Mouse (Mus musculus): ENCODE data around the gene Slc38a10. TPM values are rescaled to one million over a fixed set of nuclear protein-coding genes. Genes with fewer than 3 reads are reported as not detected.

Slc38a10 gene
- polyA plus RNA-seq, 1 experiment from 2014 or later = 42.3 TPM

- H3K27me3 ChIP-seq (ENCODE audit: control insufficient read depth, insufficient read depth, low read length) = no peaks in the 10 kb centered on the region
- no peaks in the 10 kb centered on the region for H3K9me3 ChIP-seq (ENCODE audit: control insufficient read depth, low read length)
- no peak overlapping the region for H3K27ac ChIP-seq (replicated peaks)
- H3K9ac ChIP-seq (ENCODE audit: low read length) = no peak overlapping the region
- H3K36me3 ChIP-seq (ENCODE audit: control insufficient read depth, insufficient read depth, low read length) = no peaks in the 10 kb centered on the region
- WGBS = 72% methylated on average over 6 of the region's 6 CpGs
- no peak overlapping the region for H3K4me3 ChIP-seq (ENCODE audit: low read depth, low read length)
- H3K4me2 ChIP-seq (replicated peaks; ENCODE audit: low read depth) = no peak overlapping the region
- no peaks in the 10 kb centered on the region for H3K4me1 ChIP-seq (replicated peaks; ENCODE audit: control insufficient read depth, insufficient read depth)
- DNase-seq (ENCODE audit: low spot score) (no peak), ATAC-seq (ENCODE audit: low FRiP score, low TSS enrichment) (no peak)
- TF ChIP-seq EP300 (optimal IDR thresholded peaks at IDR 0.05) (no peak), CTCF (IDR thresholded peaks at IDR 0.05; ENCODE audit: low read depth) (peak; percentile 14; the same call in 1 of the 2 replicates)
Observed at GRCm38 (mm10) chr11:120140255-120140654, 10.9 kb downstream of the Slc38a10 start.

GRCm38 (mm10) chr11:120139309-120139731, 11.8 kb downstream of the Slc38a10 start:
- Histone ChIP-seq H3K27ac (replicated peaks) (no peak overlapping the region), H3K4me1 (replicated peaks; ENCODE audit: control insufficient read depth, insufficient read depth) (no peaks in the 10 kb centered on the region), H3K4me3 (ENCODE audit: low read depth, low read length) (no peak overlapping the region), H3K27me3 (ENCODE audit: control insufficient read depth, insufficient read depth, low read length) (no peaks in the 10 kb centered on the region), H3K9ac (ENCODE audit: low read length) (no peak overlapping the region), H3K9me3 (ENCODE audit: control insufficient read depth, low read length) (no peaks in the 10 kb centered on the region), H3K36me3 (ENCODE audit: control insufficient read depth, insufficient read depth, low read length) (no peaks in the 10 kb centered on the region), H3K4me2 (replicated peaks; ENCODE audit: low read depth) (no peak overlapping the region)
- ATAC-seq (ENCODE audit: low FRiP score, low TSS enrichment) (no peak), DNase-seq (ENCODE audit: low spot score) (no peak)
- no peak for TF ChIP-seq CTCF (IDR thresholded peaks at IDR 0.05; ENCODE audit: low read depth)
- no peak for TF ChIP-seq EP300 (optimal IDR thresholded peaks at IDR 0.05)
- WGBS = 78% methylated on average over 10 of the region's 10 CpGs

GRCm38 (mm10) chr11:120137625-120138004, 13.5 kb downstream of the Slc38a10 start:
- ATAC-seq (ENCODE audit: low FRiP score, low TSS enrichment) (no peak), DNase-seq (ENCODE audit: low spot score) (peak; percentile 63)
- Histone ChIP-seq H3K4me1 (replicated peaks; ENCODE audit: control insufficient read depth, insufficient read depth) (no peaks in the 10 kb centered on the region), H3K27me3 (ENCODE audit: control insufficient read depth, insufficient read depth, low read length) (no peaks in the 10 kb centered on the region), H3K9ac (ENCODE audit: low read length) (no peak overlapping the region), H3K4me2 (replicated peaks; ENCODE audit: low read depth) (no peak overlapping the region), H3K9me3 (ENCODE audit: control insufficient read depth, low read length) (no peaks in the 10 kb centered on the region), H3K27ac (replicated peaks) (no peak overlapping the region), H3K4me3 (ENCODE audit: low read depth, low read length) (no peak overlapping the region), H3K36me3 (ENCODE audit: control insufficient read depth, insufficient read depth, low read length) (no peaks in the 10 kb centered on the region)
- no peak for TF ChIP-seq EP300 (optimal IDR thresholded peaks at IDR 0.05)
- no peak for TF ChIP-seq CTCF (IDR thresholded peaks at IDR 0.05; ENCODE audit: low read depth)
- WGBS = 47% methylated on average over 5 of the region's 5 CpGs

- peak overlapping the region; percentile 45; the same call in 1 of the 2 replicates for H3K27ac ChIP-seq (replicated peaks)
- 50% methylated on average over 23 of the region's 23 CpGs for WGBS
- 0 out of 2 replicates have a peak overlapping the region, but pooled peaks have one; percentile 6 for H3K4me2 ChIP-seq (replicated peaks; ENCODE audit: low read depth)
- H3K36me3 ChIP-seq (ENCODE audit: control insufficient read depth, insufficient read depth, low read length) = no peaks in the 10 kb centered on the region
- H3K4me1 ChIP-seq (replicated peaks; ENCODE audit: control insufficient read depth, insufficient read depth) = no peaks in the 10 kb centered on the region
- TF ChIP-seq EP300 (optimal IDR thresholded peaks at IDR 0.05) (no peak), CTCF (IDR thresholded peaks at IDR 0.05; ENCODE audit: low read depth) (no peak)
- DNase-seq (ENCODE audit: low spot score) = peak; percentile 53
- no peak overlapping the region for H3K9ac ChIP-seq (ENCODE audit: low read length)
- ATAC-seq (ENCODE audit: low FRiP score, low TSS enrichment) = peak; percentile 49
- no peaks in the 10 kb centered on the region for H3K27me3 ChIP-seq (ENCODE audit: control insufficient read depth, insufficient read depth, low read length)
- no peaks in the 10 kb centered on the region for H3K9me3 ChIP-seq (ENCODE audit: control insufficient read depth, low read length)
- no peak overlapping the region for H3K4me3 ChIP-seq (ENCODE audit: low read depth, low read length)
Observed at GRCm38 (mm10) chr11:120136796-120137624, 14.1 kb downstream of the Slc38a10 start.

- no peaks in the 10 kb centered on the region for H3K4me1 ChIP-seq (replicated peaks; ENCODE audit: control insufficient read depth, insufficient read depth)
- no peak overlapping the region for H3K4me2 ChIP-seq (replicated peaks; ENCODE audit: low read depth)
- no peaks in the 10 kb centered on the region for H3K9me3 ChIP-seq (ENCODE audit: control insufficient read depth, low read length)
- no peaks in the 10 kb centered on the region for H3K36me3 ChIP-seq (ENCODE audit: control insufficient read depth, insufficient read depth, low read length)
- ATAC-seq (ENCODE audit: low FRiP score, low TSS enrichment) (no peak), DNase-seq (ENCODE audit: low spot score) (peak; percentile 44)
- TF ChIP-seq CTCF (IDR thresholded peaks at IDR 0.05; ENCODE audit: low read depth) = no peak
- no peak for TF ChIP-seq EP300 (optimal IDR thresholded peaks at IDR 0.05)
- H3K4me3 ChIP-seq (ENCODE audit: low read depth, low read length) = no peak overlapping the region
- H3K9ac ChIP-seq (ENCODE audit: low read length) = no peak overlapping the region
- peak overlapping the region; percentile 45; the same call in 1 of the 2 replicates for H3K27ac ChIP-seq (replicated peaks)
- WGBS = 51% methylated on average over 8 of the region's 8 CpGs
- no peaks in the 10 kb centered on the region for H3K27me3 ChIP-seq (ENCODE audit: control insufficient read depth, insufficient read depth, low read length)
Observed at GRCm38 (mm10) chr11:120136195-120136594, 15.0 kb downstream of the Slc38a10 start.

Data from stomach, postnatal 0 days (tissue).